Mouse (Mus musculus): ENCODE measurements around the gene Cttnbp2nl. TPM values are rescaled to one million over a fixed set of nuclear protein-coding genes. Genes with fewer than 3 reads are reported as not detected.

Gene Cttnbp2nl
- total and polyA plus RNA-seq, 2 experiments from 2014 or later = 34.1 to 45.7 TPM

- Histone ChIP-seq H3K27me3 (ENCODE audit: insufficient read depth, low read length) (no peaks in the 10 kb centered on the region), H3K9me3 (ENCODE audit: low read length) (no peaks in the 10 kb centered on the region), H3K27ac (ENCODE audit: low read depth, low read length) (no peak overlapping the region), H3K36me3 (ENCODE audit: insufficient read depth, low read length) (no peaks in the 10 kb centered on the region), H3K4me1 (ENCODE audit: insufficient read depth, low read length) (no peaks in the 10 kb centered on the region), H3K4me3 (ENCODE audit: low read depth, low read length) (no peak overlapping the region), H3K4me2 (ENCODE audit: low read depth, low read length, poor library complexity, severe bottlenecking) (no peak overlapping the region), H3K9ac (replicated peaks; ENCODE audit: low read length, poor library complexity, severe bottlenecking) (no peak overlapping the region)
- ATAC-seq (ENCODE audit: low FRiP score) (no peak), DNase-seq (ENCODE audit: low spot score) (no peak)
- TF ChIP-seq CTCF (IDR thresholded peaks at IDR 0.05) = no peak
- WGBS = 53% methylated on average over 11 of the region's 11 CpGs
These were observed 40.0 kb upstream of the Cttnbp2nl start for GRCm38 (mm10) chr3:105092721-105093505.

- Histone ChIP-seq H3K27ac (ENCODE audit: low read depth, low read length) (no peak overlapping the region), H3K9me3 (ENCODE audit: low read length) (no peaks in the 10 kb centered on the region), H3K4me2 (ENCODE audit: low read depth, low read length, poor library complexity, severe bottlenecking) (no peak overlapping the region), H3K9ac (replicated peaks; ENCODE audit: low read length, poor library complexity, severe bottlenecking) (no peak overlapping the region), H3K4me1 (ENCODE audit: insufficient read depth, low read length) (no peaks in the 10 kb centered on the region), H3K4me3 (ENCODE audit: low read depth, low read length) (no peak overlapping the region), H3K36me3 (ENCODE audit: insufficient read depth, low read length) (no peaks in the 10 kb centered on the region), H3K27me3 (ENCODE audit: insufficient read depth, low read length) (no peaks in the 10 kb centered on the region)
- TF ChIP-seq CTCF (IDR thresholded peaks at IDR 0.05) = peak; percentile 64
- 39% methylated on average over 3 of the region's 3 CpGs for WGBS
- peak; percentile 59; the same call in 1 of the 2 replicates for ATAC-seq (ENCODE audit: low FRiP score)
- peak; percentile 53 for DNase-seq (ENCODE audit: low spot score)
These were observed 38.0 kb upstream of the Cttnbp2nl start for GRCm38 (mm10) chr3:105090981-105091380.

GRCm38 (mm10) chr3:105090147-105090546, 37.2 kb upstream of the Cttnbp2nl start:
- ATAC-seq (ENCODE audit: low FRiP score) (no peak), DNase-seq (ENCODE audit: low spot score) (no peak)
- no peak for TF ChIP-seq CTCF (IDR thresholded peaks at IDR 0.05)
- Histone ChIP-seq H3K9ac (replicated peaks; ENCODE audit: low read length, poor library complexity, severe bottlenecking) (no peak overlapping the region), H3K4me1 (ENCODE audit: insufficient read depth, low read length) (no peaks in the 10 kb centered on the region), H3K27me3 (ENCODE audit: insufficient read depth, low read length) (no peaks in the 10 kb centered on the region), H3K4me3 (ENCODE audit: low read depth, low read length) (no peak overlapping the region), H3K4me2 (ENCODE audit: low read depth, low read length, poor library complexity, severe bottlenecking) (no peak overlapping the region), H3K27ac (ENCODE audit: low read depth, low read length) (no peak overlapping the region), H3K9me3 (ENCODE audit: low read length) (no peaks in the 10 kb centered on the region), H3K36me3 (ENCODE audit: insufficient read depth, low read length) (no peaks in the 10 kb centered on the region)
- 93% methylated on average over 7 of the region's 7 CpGs for WGBS

GRCm38 (mm10) chr3:105088638-105089037, 35.7 kb upstream of the Cttnbp2nl start:
- no peaks in the 10 kb centered on the region for H3K27me3 ChIP-seq (ENCODE audit: insufficient read depth, low read length)
- TF ChIP-seq CTCF (IDR thresholded peaks at IDR 0.05) = no peak
- H3K9me3 ChIP-seq (ENCODE audit: low read length) = no peaks in the 10 kb centered on the region
- H3K36me3 ChIP-seq (ENCODE audit: insufficient read depth, low read length) = no peaks in the 10 kb centered on the region
- H3K9ac ChIP-seq (replicated peaks; ENCODE audit: low read length, poor library complexity, severe bottlenecking) = no peak overlapping the region
- no peak overlapping the region for H3K27ac ChIP-seq (ENCODE audit: low read depth, low read length)
- ATAC-seq (ENCODE audit: low FRiP score) = no peak
- H3K4me1 ChIP-seq (ENCODE audit: insufficient read depth, low read length) = no peaks in the 10 kb centered on the region
- 90% methylated on average over 2 of the region's 2 CpGs for WGBS
- no peak overlapping the region for H3K4me3 ChIP-seq (ENCODE audit: low read depth, low read length)
- no peak overlapping the region for H3K4me2 ChIP-seq (ENCODE audit: low read depth, low read length, poor library complexity, severe bottlenecking)
- no peak for DNase-seq (ENCODE audit: low spot score)

- WGBS = 83% methylated on average over 3 of the region's 3 CpGs
- no peaks in the 10 kb centered on the region for H3K9me3 ChIP-seq (ENCODE audit: low read length)
- ATAC-seq (ENCODE audit: low FRiP score) (no peak), DNase-seq (ENCODE audit: low spot score) (no peak)
- H3K36me3 ChIP-seq (ENCODE audit: insufficient read depth, low read length) = no peaks in the 10 kb centered on the region
- H3K4me1 ChIP-seq (ENCODE audit: insufficient read depth, low read length) = no peaks in the 10 kb centered on the region
- H3K4me2 ChIP-seq (ENCODE audit: low read depth, low read length, poor library complexity, severe bottlenecking) = no peak overlapping the region
- TF ChIP-seq CTCF (IDR thresholded peaks at IDR 0.05) = no peak
- no peak overlapping the region for H3K9ac ChIP-seq (replicated peaks; ENCODE audit: low read length, poor library complexity, severe bottlenecking)
- H3K4me3 ChIP-seq (ENCODE audit: low read depth, low read length) = no peak overlapping the region
- H3K27me3 ChIP-seq (ENCODE audit: insufficient read depth, low read length) = no peaks in the 10 kb centered on the region
- no peak overlapping the region for H3K27ac ChIP-seq (ENCODE audit: low read depth, low read length)
These were observed 34.4 kb upstream of the Cttnbp2nl start for GRCm38 (mm10) chr3:105087344-105087743.

- Histone ChIP-seq H3K27me3 (ENCODE audit: insufficient read depth, low read length) (no peaks in the 10 kb centered on the region), H3K9ac (replicated peaks; ENCODE audit: low read length, poor library complexity, severe bottlenecking) (no peak overlapping the region), H3K27ac (ENCODE audit: low read depth, low read length) (no peak overlapping the region), H3K9me3 (ENCODE audit: low read length) (no peaks in the 10 kb centered on the region), H3K4me3 (ENCODE audit: low read depth, low read length) (no peak overlapping the region), H3K4me1 (ENCODE audit: insufficient read depth, low read length) (no peaks in the 10 kb centered on the region), H3K4me2 (ENCODE audit: low read depth, low read length, poor library complexity, severe bottlenecking) (no peak overlapping the region), H3K36me3 (ENCODE audit: insufficient read depth, low read length) (no peaks in the 10 kb centered on the region)
- WGBS = 15% methylated on average over 7 of the region's 7 CpGs
- peak; percentile 97 for TF ChIP-seq CTCF (IDR thresholded peaks at IDR 0.05)
- DNase-seq (ENCODE audit: low spot score) (peak; percentile 91), ATAC-seq (ENCODE audit: low FRiP score) (peak; percentile 94)
These were observed 25.4 kb upstream of the Cttnbp2nl start for GRCm38 (mm10) chr3:105078231-105078826.
